26 mouse cellular contexts compared by ENCODE assay signal in the genomic region with DNA sequence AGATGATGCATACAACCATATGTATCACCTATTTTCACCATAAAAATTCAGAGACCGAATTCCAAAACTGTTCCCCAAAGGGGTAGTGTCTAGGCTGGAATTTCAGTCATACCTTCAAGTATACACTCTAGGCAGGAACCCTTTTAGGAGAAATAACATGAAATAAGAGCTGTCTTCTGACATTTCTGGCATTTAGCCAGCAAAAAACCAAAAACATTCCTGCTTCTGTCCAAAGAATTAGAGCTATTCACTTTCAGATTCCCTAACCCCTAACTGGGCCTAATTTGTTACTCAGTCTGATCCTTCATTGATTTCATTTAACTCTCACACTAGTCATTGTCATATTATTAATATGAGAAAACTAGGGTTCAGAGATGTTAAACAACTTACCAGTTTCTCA. TPM values are rescaled to one million over a fixed set of nuclear protein-coding genes. Genes with fewer than 3 reads are reported as not detected.
DNase-seq lines count a peak whose midpoint lies in the region; ATAC-seq and TF ChIP-seq lines count a peak whose summit lies in the region.
"Had no signal": no experiment of that assay in that cellular context is flagged by ENCODE, and none has a peak within 500 bp of the region (broad histone marks: within the 10 kb centered on the region; RNA-seq: fewer than 3 reads in every experiment).

No protein-coding gene starts in this region.

- H3K4me3 ChIP-seq in embryonic fibroblast, embryonic 13.5 days (ENCODE audit: insufficient read depth, low read length) = no peak overlapping the region
- no peak overlapping the region for H3K4me3 ChIP-seq in kidney, embryonic 16.5 days (ENCODE audit: low read length)
- H3K4me3 ChIP-seq: embryonic facial prominence, embryonic 10.5 days; embryonic facial prominence, embryonic 12.5 days; erythroblast, embryonic 14.5 days; forebrain, embryonic 13.5 days; forebrain, embryonic 15.5 days had no signal

- H3K27me3 ChIP-seq in kidney, embryonic 16.5 days (ENCODE audit: insufficient read depth, low read length) = no peaks in the 10 kb centered on the region
- H3K27me3 ChIP-seq: CH12.LX; embryonic facial prominence, embryonic 12.5 days; forebrain, embryonic 13.5 days; forebrain, embryonic 15.5 days; Patski had no signal

- no peaks in the 10 kb centered on the region for H3K4me1 ChIP-seq in embryonic fibroblast, embryonic 13.5 days (ENCODE audit: control insufficient read depth, insufficient read depth, low read length)
- H3K4me1 ChIP-seq in kidney, embryonic 16.5 days (ENCODE audit: insufficient read depth, low read length) = no peaks in the 10 kb centered on the region
- H3K4me1 ChIP-seq: embryonic facial prominence, embryonic 10.5 days; embryonic facial prominence, embryonic 12.5 days; forebrain, embryonic 13.5 days; forebrain, embryonic 15.5 days had no signal

- no peak for TF ChIP-seq CTCF in embryonic fibroblast, embryonic 13.5 days (IDR thresholded peaks at IDR 0.05; ENCODE audit: borderline replicate concordance, insufficient read depth, low read length)

- no peak overlapping the region for H3K4me2 ChIP-seq in kidney, embryonic 16.5 days (replicated peaks; ENCODE audit: low read depth, low read length)
- H3K4me2 ChIP-seq: embryonic facial prominence, embryonic 12.5 days; forebrain, embryonic 13.5 days; forebrain, embryonic 15.5 days had no signal

- no peaks in the 10 kb centered on the region for H3K36me3 ChIP-seq in kidney, embryonic 16.5 days (ENCODE audit: insufficient read depth, low read length)
- H3K36me3 ChIP-seq: embryonic facial prominence, embryonic 12.5 days; forebrain, embryonic 15.5 days; G1E had no signal

- 78% methylated on average over 1 of the region's 1 CpGs for WGBS in kidney, embryonic 16.5 days

- peaks cover 13% of the 10 kb centered on the region for H3K9me3 ChIP-seq in kidney, embryonic 16.5 days (ENCODE audit: low read length)
- H3K9me3 ChIP-seq: G1E had no signal

- ATAC-seq in kidney, embryonic 16.5 days (ENCODE audit: low FRiP score, low TSS enrichment) = no peak
- ATAC-seq: activated CD4-positive, CD25-positive, alpha-beta regulatory T cell, adult 4 months; CD4-positive, CD25-positive, alpha-beta regulatory T cell, adult 4 months; forebrain, embryonic 13.5 days; forebrain, embryonic 15.5 days; forebrain, postnatal 0 days; Patski had no signal

- DNase-seq in 3T3-L1 (ENCODE audit: low read depth, low spot score) = peak; percentile 68
- peak; percentile 81 for DNase-seq in Muller cell, postnatal 12 days (ENCODE audit: inconsistent ontology term)
- no peak for DNase-seq in layer of hippocampus, adult 8-10 months (ENCODE audit: low spot score in 2 of 2)
- no peak for DNase-seq in heart, adult 8-10 months (ENCODE audit: low spot score)
- DNase-seq: adrenal gland, adult 8-10 months; adrenal gland, postnatal 14 days; adrenal gland, postnatal 36 days; B cell, adult 2 months; cerebellum, adult 11-12 months; cerebellum, adult 2 months; cerebellum, adult 9-10 months; cerebellum, postnatal 10 days; cerebellum, postnatal 25 days; forebrain, postnatal 0 days had no signal

- no peak overlapping the region for H3K9ac ChIP-seq in kidney, embryonic 16.5 days (replicated peaks; ENCODE audit: low read length)
- H3K9ac ChIP-seq: embryonic facial prominence, embryonic 12.5 days; forebrain, embryonic 13.5 days; forebrain, embryonic 15.5 days; forebrain, postnatal 0 days had no signal

- no peak for TF ChIP-seq POLR2A in embryonic fibroblast, embryonic 13.5 days (IDR thresholded peaks at IDR 0.05; ENCODE audit: low read depth, low read length)

- H3K27ac ChIP-seq in embryonic fibroblast, embryonic 13.5 days (ENCODE audit: insufficient read depth, low read length) = peak overlapping the region; percentile 83
- H3K27ac ChIP-seq in kidney, embryonic 16.5 days (ENCODE audit: low read length) = no peak overlapping the region
- H3K27ac ChIP-seq: embryonic facial prominence, embryonic 10.5 days; embryonic facial prominence, embryonic 12.5 days; forebrain, embryonic 13.5 days; forebrain, embryonic 15.5 days had no signal

RNA-seq across cellular contexts. Expression of a gene that starts 49.8 kb away (rescaled TPM):
- 127 and 146 TPM in 2 replicates for polyA plus RNA-seq in embryonic fibroblast, embryonic 13.5 days (2011; ENCODE audit: insufficient read length, low read depth, missing spikeins)
- 58.7 and 64.6 TPM in 2 replicates for polyA plus RNA-seq in kidney, embryonic 16.5 days (2015; fragmentation: Nextera tagmentation; extraction: Ambion mirVana)
- 10 to 100 TPM; 36.9 to 50.4 (median 42.3) TPM for total RNA-seq in layer of hippocampus, adult 8-10 months (2022)
- 10 to 100 TPM; 17.7 to 25.3 (median 21.5) TPM for total RNA-seq in heart, adult 8-10 months (2022)

Comparison
In these comparisons a context has a peak if more than half of its experiments do, and no peak if none do; other contexts are left out.
1. DNase-seq: peak in 3T3-L1 (single experiment) and Muller cell, postnatal 12 days (single experiment); none in layer of hippocampus, adult 8-10 months (0 of 2) and heart, adult 8-10 months (single experiment).